Mouse (Mus musculus): ENCODE measurements around the gene Ost4. TPM values are rescaled to one million over a fixed set of nuclear protein-coding genes. Genes with fewer than 3 reads are reported as not detected.

Gene Ost4
- total and polyA plus RNA-seq, 3 experiments = 220 to 478 (median 321) TPM

GRCm38 (mm10) chr5:30868981-30869380 lies 38.6 kb downstream of the Ost4 start:
- no peak for TF ChIP-seq MXI1 (IDR thresholded peaks at IDR 0.05; ENCODE audit: low read depth, low read length)
- TF ChIP-seq MYC (IDR thresholded peaks at IDR 0.05; ENCODE audit: low read depth, low read length) = peak; percentile 50; the same call in 1 of the 2 replicates
- H3K36me3 ChIP-seq (ENCODE audit: control insufficient read depth in 1 of 2, insufficient read depth in 2 of 2, low read length in 2 of 2) = peaks cover 9 to 14% of the 10 kb centered on the region in 2 experiments
- peaks cover 3 to 13% of the 10 kb centered on the region in 2 experiments for H3K4me1 ChIP-seq (ENCODE audit: control insufficient read depth in 1 of 2, insufficient read depth in 2 of 2, low read length in 2 of 2)
- H3K79me2 ChIP-seq (ENCODE audit: control insufficient read depth, insufficient read depth, low read length, poor library complexity) = peaks cover 13% of the 10 kb centered on the region
- H3K9me3 ChIP-seq (replicated peaks; ENCODE audit: insufficient read depth, low read length) = no peaks in the 10 kb centered on the region
- peak overlapping the region; percentile 26 for H3K27ac ChIP-seq (ENCODE audit: control insufficient read depth, low read depth, low read length)
- peak overlapping the region; percentile 79 to 90 for H3K4me3 ChIP-seq (ENCODE audit: control insufficient read depth in 1 of 2, insufficient read depth in 1 of 2, low read depth in 2 of 2, low read length in 2 of 2)
- no peaks in the 10 kb centered on the region for H3K27me3 ChIP-seq (ENCODE audit: control insufficient read depth in 1 of 2, insufficient read depth in 2 of 2, low read length in 2 of 2)
- peak overlapping the region; percentile 73 for H3K9ac ChIP-seq (ENCODE audit: control insufficient read depth, low read depth, low read length, poor library complexity, severe bottlenecking)
- DNase-seq (ENCODE audit: low read depth, low spot score) = no peak

GRCm38 (mm10) chr5:30867712-30868111 lies 39.9 kb downstream of the Ost4 start, which contains the start of gene Tmem214:
Gene Tmem214, plus strand, starts transcription at chr5:30868012.
- Histone ChIP-seq H3K9me3 (replicated peaks; ENCODE audit: insufficient read depth, low read length) (no peaks in the 10 kb centered on the region), H3K4me3 (ENCODE audit: control insufficient read depth in 1 of 2, insufficient read depth in 1 of 2, low read depth in 2 of 2, low read length in 2 of 2) (no peak within 1 kb of the TSS), H3K9ac (ENCODE audit: control insufficient read depth, low read depth, low read length, poor library complexity, severe bottlenecking) (no peak within 1 kb of the TSS; the same call in 1 of the 2 replicates), H3K4me1 (ENCODE audit: control insufficient read depth in 1 of 2, insufficient read depth in 2 of 2, low read length in 2 of 2) (peaks cover 3 to 13% of the 10 kb centered on the region in 2 experiments), H3K27ac (ENCODE audit: control insufficient read depth, low read depth, low read length) (no peak within 1 kb of the TSS), H3K27me3 (ENCODE audit: control insufficient read depth in 1 of 2, insufficient read depth in 2 of 2, low read length in 2 of 2) (no peaks in the 10 kb centered on the region), H3K36me3 (ENCODE audit: control insufficient read depth in 1 of 2, insufficient read depth in 2 of 2, low read length in 2 of 2) (peaks cover 9% of the 10 kb centered on the region in 2 experiments), H3K79me2 (ENCODE audit: control insufficient read depth, insufficient read depth, low read length, poor library complexity) (peaks cover 13% of the 10 kb centered on the region)
- TF ChIP-seq TCF12 (IDR thresholded peaks at IDR 0.05; ENCODE audit: low read depth, low read length) = no peak
- TF ChIP-seq ELF1 (IDR thresholded peaks at IDR 0.05; ENCODE audit: low read depth, low read length) = no peak
- TF ChIP-seq POLR2AphosphoS5 (IDR thresholded peaks at IDR 0.05; ENCODE audit: borderline replicate concordance, low read depth, low read length) = no peak
- TF ChIP-seq CTCF (IDR thresholded peaks at IDR 0.05 in 2 of 3, conservative IDR thresholded peaks at IDR 0.05 in 1 of 3; ENCODE audit: control insufficient read depth in 1 of 3, insufficient read depth in 1 of 3, low read depth in 2 of 3, low read length in 3 of 3, poor library complexity in 1 of 3, severe bottlenecking in 1 of 3) = no peak
- no peak for TF ChIP-seq TBP (IDR thresholded peaks at IDR 0.05; ENCODE audit: low read depth, low read length)
- no peak for DNase-seq (ENCODE audit: low read depth, low spot score)

- no peak for DNase-seq (ENCODE audit: low read depth, low spot score)
- Histone ChIP-seq H3K36me3 (ENCODE audit: control insufficient read depth in 1 of 2, insufficient read depth in 2 of 2, low read length in 2 of 2) (peaks cover 7 to 9% of the 10 kb centered on the region in 2 experiments), H3K4me1 (ENCODE audit: control insufficient read depth in 1 of 2, insufficient read depth in 2 of 2, low read length in 2 of 2) (peaks cover 3 to 13% of the 10 kb centered on the region in 2 experiments), H3K9ac (ENCODE audit: control insufficient read depth, low read depth, low read length, poor library complexity, severe bottlenecking) (no peak overlapping the region), H3K79me2 (ENCODE audit: control insufficient read depth, insufficient read depth, low read length, poor library complexity) (peaks cover 13% of the 10 kb centered on the region), H3K27ac (ENCODE audit: control insufficient read depth, low read depth, low read length) (no peak overlapping the region), H3K27me3 (ENCODE audit: control insufficient read depth in 1 of 2, insufficient read depth in 2 of 2, low read length in 2 of 2) (peaks cover 2 to 4% of the 10 kb centered on the region in 2 experiments; a peak in 2 of 4 replicates), H3K4me3 (ENCODE audit: control insufficient read depth in 1 of 2, insufficient read depth in 1 of 2, low read depth in 2 of 2, low read length in 2 of 2) (no peak overlapping the region), H3K9me3 (replicated peaks; ENCODE audit: insufficient read depth, low read length) (no peaks in the 10 kb centered on the region)
- no peak for TF ChIP-seq CTCF (IDR thresholded peaks at IDR 0.05 in 2 of 3, conservative IDR thresholded peaks at IDR 0.05 in 1 of 3; ENCODE audit: control insufficient read depth in 1 of 3, insufficient read depth in 1 of 3, low read depth in 2 of 3, low read length in 3 of 3, poor library complexity in 1 of 3, severe bottlenecking in 1 of 3)
- TF ChIP-seq ELF1 (IDR thresholded peaks at IDR 0.05; ENCODE audit: low read depth, low read length) = no peak
- no peak for TF ChIP-seq MAX (IDR thresholded peaks at IDR 0.05; ENCODE audit: low read length)
- TF ChIP-seq MYB (IDR thresholded peaks at IDR 0.05; ENCODE audit: low read depth, low read length) = no peak
- peak; percentile 86 for TF ChIP-seq ETS1 (IDR thresholded peaks at IDR 0.05; ENCODE audit: low read depth, low read length)
- TF ChIP-seq BHLHE40 (IDR thresholded peaks at IDR 0.05; ENCODE audit: borderline replicate concordance, low read depth, low read length) = no peak
Observed at GRCm38 (mm10) chr5:30866871-30867270, 40.7 kb downstream of the Ost4 start.
